Mouse (Mus musculus) neural tube, embryonic 11.5 days (tissue): ENCODE data around the gene Cobll1. TPM values are rescaled to one million over a fixed set of nuclear protein-coding genes. Genes with fewer than 3 reads are reported as not detected.

Source experiments
- ATAC-seq: fragments of 200-750 bp; cut with Nextera tagmentation; 2 replicates; pipeline ENCODE4 v1.8.0; 2017; ENCODE audit warnings: moderate number of reproducible peaks, mild to moderate bottlenecking, moderate TSS enrichment, moderate library complexity; ENCODE audit not compliant: insufficient read depth, low FRiP score, low TSS enrichment
- DNase-seq: peaks from one replicate; pipeline ENCODE4 v3.0.0-alpha.2; 2015; ENCODE audit warnings: low spot score
- H3K27ac ChIP-seq: fragments of 300-500 bp; sonication (generic); 2 replicates; pipeline ENCODE4 v1.5.1; 2014; ENCODE audit warnings: low read depth, mild to moderate bottlenecking, low read length
- H3K27me3 ChIP-seq: fragments of 300-500 bp; sonication (generic); 2 replicates; pipeline ENCODE4 v1.6.1; 2014; ENCODE audit warnings: mild to moderate bottlenecking, low read length, mixed read lengths; ENCODE audit not compliant: control insufficient read depth, insufficient read depth
- H3K36me3 ChIP-seq: fragments of 300-500 bp; sonication (generic); 2 replicates; pipeline ENCODE4 v1.6.1; 2014; ENCODE audit warnings: mild to moderate bottlenecking, low read length, moderate library complexity, mixed read lengths; ENCODE audit not compliant: control insufficient read depth, insufficient read depth
- H3K4me1 ChIP-seq: fragments of 300-500 bp; sonication (generic); 2 replicates; pipeline ENCODE4 v1.6.1; 2014; ENCODE audit warnings: low read length, mixed read lengths; ENCODE audit not compliant: control insufficient read depth, insufficient read depth
- H3K4me2 ChIP-seq: fragments of 300-500 bp; sonication (generic); 2 replicates; pipeline ENCODE4 v1.6.1; 2014; ENCODE audit warnings: low read depth, mild to moderate bottlenecking, moderate library complexity
- H3K4me3 ChIP-seq: fragments of 300-500 bp; sonication (generic); 2 replicates; pipeline ENCODE4 v1.5.1; 2014; ENCODE audit warnings: low read depth, low read length
- H3K9ac ChIP-seq: fragments of 300-500 bp; sonication (generic); 2 replicates; pipeline ENCODE4 v1.6.1; 2014; ENCODE audit warnings: mild to moderate bottlenecking, low read length
- H3K9me3 ChIP-seq: fragments of 300-500 bp; sonication (generic); 2 replicates; pipeline ENCODE4 v1.6.1; 2016; ENCODE audit warnings: low read length; ENCODE audit not compliant: control insufficient read depth
- WGBS: fragments of 180-500 bp; shearing (Covaris S2); extraction: QIAGEN DNeasy Blood & Tissue Kit; methylation state at CpG from one replicate; pipeline ENCODE4 v1.1.7; 2014; 5-methylcytosine and 5-hydroxymethylcytosine counted together
- polyA plus RNA-seq: library from polyadenylated mRNA; unstranded; fragments of >200 nt; fragmentation: Nextera tagmentation; extraction: Ambion mirVana; gene quantifications from 2 replicates; pipeline ENCODE4 v1.2.1, GENCODE M21; 2014

Gene Cobll1
- polyA plus RNA-seq, result 1.6 and 2.4 TPM in 2 replicates

DNA sequence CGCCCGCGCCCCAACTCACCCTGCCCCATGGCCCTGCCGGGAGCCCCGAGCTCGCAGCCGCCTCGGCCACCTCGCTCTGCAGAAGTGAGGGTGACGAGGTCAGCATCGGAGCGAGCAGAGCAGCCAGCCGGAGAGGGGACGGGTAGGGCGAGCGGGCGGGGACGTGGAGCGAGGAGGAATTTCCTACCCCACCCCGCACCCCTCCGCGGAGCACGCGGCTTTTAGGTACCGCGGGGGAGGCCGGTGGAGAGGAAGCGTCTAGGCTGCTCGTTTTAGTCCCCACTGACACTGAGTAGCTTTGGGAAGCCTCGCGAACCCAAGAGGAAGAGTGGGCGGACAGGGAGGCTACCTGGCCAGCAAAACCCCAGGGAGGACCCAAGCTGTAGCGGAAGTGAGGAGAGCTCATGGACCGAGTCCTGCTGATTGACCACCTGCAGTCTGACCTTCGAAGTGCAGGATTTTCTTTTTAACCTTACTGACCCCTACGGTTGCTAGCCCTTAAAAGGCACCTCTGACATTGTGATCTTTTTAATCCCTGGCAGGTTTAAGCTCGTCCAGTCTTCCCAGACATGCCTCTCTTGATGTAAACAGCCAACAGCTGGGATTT, at the start of gene Cobll1:
Gene Cobll1, minus strand, starts transcription at position 440 of the 607 bp plus-strand sequence.
- Histone ChIP-seq H3K27ac (no peak within 1 kb of the TSS), H3K4me2 (peak within 1 kb of the TSS; percentile 94), H3K9ac (peak within 1 kb of the TSS; percentile 63), H3K27me3 (peaks cover 7% of the 10 kb centered on the region; the same call in 1 of the 2 replicates), H3K4me3 (peak within 1 kb of the TSS; percentile 68), H3K4me1 (no peaks in the 10 kb centered on the region), H3K36me3 (no peaks in the 10 kb centered on the region), H3K9me3 (no peaks in the 10 kb centered on the region)
- DNase-seq (peak; percentile 54), ATAC-seq (no peak; the same call in 1 of the 2 replicates)
- 0% methylated on average over 37 of the region's 37 CpGs for WGBS

DNA sequence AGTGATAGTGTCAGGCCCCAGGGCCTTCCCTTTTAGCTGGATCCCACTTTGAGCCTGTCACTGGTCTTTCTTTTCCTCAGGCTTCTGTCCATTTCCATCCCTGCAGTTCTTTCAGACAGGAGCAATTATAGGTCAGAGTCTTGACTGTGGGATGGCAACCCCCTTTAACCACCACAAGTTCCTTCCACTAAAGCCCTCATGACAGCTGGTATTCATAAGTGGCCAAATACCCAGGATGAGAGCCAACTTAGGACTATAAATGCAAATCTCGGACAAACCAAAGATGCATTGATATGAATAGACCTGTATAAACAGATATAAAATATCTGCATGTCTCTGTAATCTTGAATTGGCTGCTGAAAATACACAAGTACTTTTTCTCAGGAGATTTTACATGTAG, 49.5 kb upstream of the Cobll1 start:
- DNase-seq, result no peak
- Histone ChIP-seq H3K4me2 (no peak overlapping the region), H3K9me3 (no peaks in the 10 kb centered on the region), H3K27ac (no peak overlapping the region), H3K4me3 (no peak overlapping the region), H3K9ac (no peak overlapping the region), H3K4me1 (no peaks in the 10 kb centered on the region), H3K36me3 (no peaks in the 10 kb centered on the region), H3K27me3 (no peaks in the 10 kb centered on the region)
- 83% methylated on average over 1 of the region's 1 CpGs for WGBS
- no peak for ATAC-seq

DNA sequence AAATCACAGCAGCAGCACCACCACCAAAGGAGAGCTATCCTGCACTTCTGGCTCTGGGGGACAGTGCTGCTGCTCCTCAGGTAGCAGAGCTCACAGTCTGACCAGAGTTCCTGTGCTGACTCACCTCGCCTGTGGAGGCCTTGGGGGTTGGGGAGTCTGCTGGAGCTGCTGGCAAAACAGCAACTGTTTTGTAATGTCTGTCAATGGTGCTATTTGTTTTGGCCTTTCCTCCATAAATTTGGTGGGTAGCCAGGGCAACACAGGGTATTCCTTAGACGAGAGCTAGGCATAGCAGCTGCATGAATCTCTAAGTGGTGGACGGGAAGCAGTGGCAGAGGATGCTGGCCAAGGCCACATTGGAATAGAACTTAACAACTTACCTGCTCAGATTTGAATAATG, 46.2 kb upstream of the Cobll1 start:
- Histone ChIP-seq H3K4me2 (no peak overlapping the region), H3K27me3 (no peaks in the 10 kb centered on the region)
- ATAC-seq, result 0 out of 2 replicates have a peak, but pooled peaks have one; percentile 23

DNA sequence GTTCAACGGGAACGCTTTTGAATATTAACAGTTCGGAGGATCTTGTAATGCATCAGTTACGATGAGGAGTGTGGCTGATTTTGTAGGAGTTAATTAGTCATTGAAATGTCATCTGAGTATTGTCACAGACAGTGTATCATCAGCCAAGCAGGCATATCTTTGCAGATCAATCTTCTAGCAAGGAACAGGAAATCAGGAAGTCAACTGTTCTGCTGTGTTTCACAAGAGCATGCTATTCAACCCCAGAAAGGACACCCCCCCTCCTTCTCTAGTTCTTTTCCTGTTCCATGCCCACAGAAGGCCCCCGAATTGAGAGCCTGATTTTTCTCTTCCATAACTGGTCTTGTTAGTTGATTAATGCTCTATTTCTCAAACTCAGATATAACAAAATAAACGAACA, 43.8 kb upstream of the Cobll1 start:
- no peaks in the 10 kb centered on the region for H3K36me3 ChIP-seq
- H3K9me3 ChIP-seq, result no peaks in the 10 kb centered on the region
- DNase-seq (no peak), ATAC-seq (no peak)
- no peaks in the 10 kb centered on the region for H3K4me1 ChIP-seq
- 87% methylated on average over 6 of the region's 6 CpGs for WGBS
- H3K9ac ChIP-seq, result no peak overlapping the region
- no peak overlapping the region for H3K27ac ChIP-seq
- H3K27me3 ChIP-seq, result no peaks in the 10 kb centered on the region
- H3K4me2 ChIP-seq, result no peak overlapping the region
- no peak overlapping the region for H3K4me3 ChIP-seq

More for the DNA sequence above, 46.2 kb upstream of the Cobll1 start:
- Histone ChIP-seq H3K4me3 (no peak overlapping the region), H3K36me3 (no peaks in the 10 kb centered on the region), H3K9me3 (no peaks in the 10 kb centered on the region), H3K27ac (no peak overlapping the region), H3K4me1 (no peaks in the 10 kb centered on the region), H3K9ac (no peak overlapping the region)
- 46% methylated on average over 3 of the region's 3 CpGs for WGBS
- no peak for DNase-seq

DNA sequence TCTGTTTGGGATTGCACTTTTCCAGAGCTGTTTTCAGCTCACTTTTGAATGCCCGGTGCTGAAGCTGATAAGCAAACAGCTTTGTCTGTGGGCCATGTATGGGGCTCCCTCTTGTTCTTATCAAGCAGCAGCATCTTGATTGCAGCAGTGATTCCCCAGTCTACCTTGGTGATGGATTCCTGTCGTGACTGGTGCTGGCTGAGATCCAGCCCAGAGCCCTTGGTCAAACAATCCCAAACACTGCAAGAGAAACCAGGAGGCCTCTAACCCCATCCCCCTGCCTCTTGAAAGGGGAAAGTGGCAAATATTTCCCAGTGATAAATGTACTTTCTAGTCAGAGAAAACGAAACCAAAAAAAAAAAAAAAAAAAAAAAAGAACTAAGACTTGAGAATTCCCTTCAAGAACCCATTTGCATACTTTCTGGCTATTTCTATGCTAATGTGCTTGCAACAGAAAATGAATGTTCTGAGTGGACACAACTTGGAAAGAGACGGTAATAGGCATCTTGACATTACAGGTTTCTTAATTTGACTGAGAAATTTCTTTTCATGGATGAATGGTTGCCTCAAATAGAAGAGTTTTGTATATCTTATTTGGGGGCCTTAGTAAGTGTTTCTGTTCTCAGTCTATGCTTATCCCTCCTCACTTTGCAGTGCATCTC, 40.0 kb upstream of the Cobll1 start:
- WGBS, result 42% methylated on average over 4 of the region's 4 CpGs
- Histone ChIP-seq H3K4me1 (no peaks in the 10 kb centered on the region), H3K27ac (no peak overlapping the region), H3K4me2 (no peak overlapping the region), H3K4me3 (no peak overlapping the region), H3K36me3 (no peaks in the 10 kb centered on the region), H3K9ac (no peak overlapping the region), H3K27me3 (no peaks in the 10 kb centered on the region), H3K9me3 (no peaks in the 10 kb centered on the region)
- ATAC-seq, result 0 out of 2 replicates have a peak, but pooled peaks have one; percentile 31
- peak; percentile 27 for DNase-seq

DNA sequence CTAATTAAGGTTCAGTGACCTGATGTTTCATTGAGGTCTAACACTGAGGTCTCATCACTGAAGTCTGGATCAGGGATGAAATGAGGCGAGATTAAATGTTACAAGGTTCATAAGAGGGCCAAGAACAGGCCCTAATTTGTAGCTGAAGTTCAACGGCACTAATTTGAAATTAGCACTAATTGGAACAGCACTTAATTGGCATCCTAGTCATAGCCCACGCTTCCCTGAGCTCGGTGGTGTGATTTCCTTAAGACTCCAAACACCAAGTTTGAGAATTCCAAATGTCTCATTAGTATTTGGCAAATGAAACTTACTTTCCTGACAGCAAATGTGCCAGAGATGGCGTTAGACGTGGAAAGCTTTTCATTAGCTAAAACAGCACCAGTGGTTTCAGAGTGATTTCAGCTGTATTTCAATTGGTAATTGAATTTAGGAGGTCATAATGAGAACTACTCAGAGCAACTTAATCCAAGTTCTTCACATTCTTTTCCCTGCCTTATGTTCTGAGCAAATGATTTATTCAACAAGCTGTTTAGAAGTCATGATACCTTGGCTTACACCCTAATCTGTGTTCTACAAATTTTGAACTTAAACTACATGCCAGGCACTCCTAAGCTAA, 36.3 kb upstream of the Cobll1 start:
- ATAC-seq (no peak), DNase-seq (no peak)
- H3K9ac ChIP-seq, result no peak overlapping the region
- H3K9me3 ChIP-seq, result no peaks in the 10 kb centered on the region
- H3K36me3 ChIP-seq, result no peaks in the 10 kb centered on the region
- no peak overlapping the region for H3K4me2 ChIP-seq
- H3K27ac ChIP-seq, result no peak overlapping the region
- WGBS, result 86% methylated on average over 6 of the region's 6 CpGs
- no peak overlapping the region for H3K4me3 ChIP-seq
- no peaks in the 10 kb centered on the region for H3K27me3 ChIP-seq
- H3K4me1 ChIP-seq, result no peaks in the 10 kb centered on the region

DNA sequence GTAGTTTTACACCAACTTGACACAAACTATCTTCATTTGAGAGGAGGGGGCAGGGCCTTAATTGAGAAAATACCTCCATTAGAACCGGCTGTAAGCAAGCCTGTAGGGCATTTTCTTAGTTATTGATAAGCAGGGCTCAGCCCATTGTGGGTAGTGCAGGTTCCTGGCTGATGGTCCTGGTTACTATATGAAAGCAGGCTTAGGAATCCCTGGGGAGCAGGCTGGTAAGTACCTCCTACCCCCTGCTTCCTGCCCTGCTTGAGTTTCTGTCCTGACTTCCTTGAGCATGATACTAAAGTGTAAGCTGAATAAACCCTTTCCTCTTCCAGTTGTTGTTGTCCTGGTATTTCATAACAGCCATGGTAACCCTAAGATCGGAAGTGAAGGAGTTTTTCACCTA, 34.7 kb upstream of the Cobll1 start:
- no peak for DNase-seq
- ATAC-seq, result no peak
- no peaks in the 10 kb centered on the region for H3K36me3 ChIP-seq
- H3K9me3 ChIP-seq, result no peaks in the 10 kb centered on the region
- WGBS, result 53% methylated on average over 2 of the region's 2 CpGs
- no peak overlapping the region for H3K27ac ChIP-seq
- no peak overlapping the region for H3K4me3 ChIP-seq
- H3K27me3 ChIP-seq, result no peaks in the 10 kb centered on the region
- no peak overlapping the region for H3K9ac ChIP-seq
- no peaks in the 10 kb centered on the region for H3K4me1 ChIP-seq
- no peak overlapping the region for H3K4me2 ChIP-seq

DNA sequence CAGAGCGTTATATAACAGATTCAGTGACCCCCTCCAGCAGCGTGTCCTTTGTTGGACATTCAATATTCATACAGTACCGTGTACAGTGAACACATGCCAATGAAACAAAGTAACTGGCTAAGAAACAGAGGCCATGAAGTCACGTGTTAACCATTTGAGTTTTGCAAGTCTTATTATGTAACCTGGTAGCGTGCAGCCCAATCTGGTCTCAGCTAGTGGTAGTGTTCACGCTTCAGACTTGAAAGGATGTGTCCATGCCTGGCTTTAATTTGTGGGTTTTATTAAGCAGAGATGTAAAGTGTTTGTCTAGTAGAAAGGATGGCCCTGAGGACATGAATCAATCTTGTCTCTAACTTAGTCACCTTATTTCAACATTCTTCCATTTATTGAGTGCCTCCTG, 29.5 kb upstream of the Cobll1 start:
- no peak overlapping the region for H3K4me2 ChIP-seq
- no peaks in the 10 kb centered on the region for H3K9me3 ChIP-seq
- ATAC-seq (no peak), DNase-seq (no peak)
- WGBS, result 90% methylated on average over 6 of the region's 6 CpGs
- no peak overlapping the region for H3K4me3 ChIP-seq
- no peaks in the 10 kb centered on the region for H3K27me3 ChIP-seq
- no peak overlapping the region for H3K9ac ChIP-seq
- no peaks in the 10 kb centered on the region for H3K4me1 ChIP-seq
- H3K27ac ChIP-seq, result no peak overlapping the region
- H3K36me3 ChIP-seq, result no peaks in the 10 kb centered on the region

DNA sequence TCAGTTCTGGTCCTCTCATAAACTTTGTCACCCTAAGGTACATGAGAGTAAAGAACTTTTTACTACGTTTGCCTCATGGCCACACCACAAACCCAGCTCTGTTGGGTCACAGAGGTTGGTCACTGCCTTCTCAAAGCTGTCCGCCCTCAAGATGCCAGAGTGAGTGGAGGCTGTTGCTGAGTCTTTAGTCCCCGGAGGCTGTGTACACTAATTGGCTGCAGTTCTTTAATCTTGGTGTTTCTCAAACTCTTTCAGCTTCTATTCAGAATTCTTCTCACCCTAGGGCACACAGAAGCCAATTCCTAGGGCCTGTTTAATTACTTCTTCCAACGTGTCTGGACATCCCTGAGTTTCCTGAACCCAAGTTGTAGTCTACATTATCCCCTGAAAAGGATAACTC, 28.6 kb upstream of the Cobll1 start:
- 73% methylated on average over 4 of the region's 4 CpGs for WGBS
- ATAC-seq (no peak), DNase-seq (no peak)
- Histone ChIP-seq H3K36me3 (no peaks in the 10 kb centered on the region), H3K4me2 (no peak overlapping the region), H3K4me1 (no peaks in the 10 kb centered on the region), H3K27me3 (no peaks in the 10 kb centered on the region), H3K9ac (no peak overlapping the region), H3K4me3 (no peak overlapping the region), H3K27ac (no peak overlapping the region), H3K9me3 (no peaks in the 10 kb centered on the region)
